Mouse (Mus musculus) cerebellum, adult (tissue): ENCODE data around the gene Ghdc.

Experiments
- ATAC-seq: cut with Nextera tagmentation; 2 replicates; pipeline ENCODE4 v1.9.2; 2017; ENCODE audit warnings: mild to moderate bottlenecking, moderate library complexity, mixed read lengths; ENCODE audit not compliant: insufficient number of reproducible peaks, low FRiP score, low TSS enrichment

The Ghdc gene

DNA sequence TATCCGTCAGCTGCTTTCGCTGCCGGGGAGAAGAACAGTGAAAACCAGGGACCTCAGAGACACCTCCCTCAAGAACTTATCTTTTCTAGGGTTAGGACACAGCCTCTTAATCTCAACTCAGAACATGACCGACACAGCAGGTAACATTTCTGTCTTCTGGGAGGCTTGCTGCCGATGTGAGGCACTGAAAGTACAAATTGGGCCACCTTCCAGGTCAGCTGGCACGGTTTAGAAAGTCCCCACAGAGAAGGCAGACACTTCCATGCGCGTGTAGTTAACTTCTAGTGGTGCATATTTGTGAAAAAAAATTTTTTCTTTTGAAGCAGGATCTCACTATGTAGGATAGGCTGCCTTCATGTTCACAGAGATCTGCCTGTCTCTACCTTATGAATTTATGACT, 13.5 kb upstream of the Ghdc start:
- no peak for ATAC-seq

DNA sequence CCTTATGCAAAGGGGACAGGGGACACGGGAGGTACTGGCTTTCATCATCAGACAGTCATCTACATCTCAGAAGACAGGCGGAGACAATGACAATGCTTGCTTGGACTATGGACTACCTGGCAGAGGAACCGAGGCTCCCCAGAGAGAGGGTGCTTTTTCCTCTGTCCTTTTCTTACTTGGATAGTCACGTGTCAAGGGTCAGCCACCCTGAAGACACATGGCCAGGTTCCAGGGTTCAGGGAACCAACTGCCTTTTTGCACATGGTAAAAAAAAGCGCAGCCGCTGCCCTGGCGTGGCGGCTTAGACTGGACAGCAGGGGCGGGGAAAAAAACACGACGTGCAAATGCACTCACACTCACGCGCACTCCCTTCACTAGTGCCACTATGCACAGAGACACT, 11.8 kb upstream of the Ghdc start:
- ATAC-seq = no peak

DNA sequence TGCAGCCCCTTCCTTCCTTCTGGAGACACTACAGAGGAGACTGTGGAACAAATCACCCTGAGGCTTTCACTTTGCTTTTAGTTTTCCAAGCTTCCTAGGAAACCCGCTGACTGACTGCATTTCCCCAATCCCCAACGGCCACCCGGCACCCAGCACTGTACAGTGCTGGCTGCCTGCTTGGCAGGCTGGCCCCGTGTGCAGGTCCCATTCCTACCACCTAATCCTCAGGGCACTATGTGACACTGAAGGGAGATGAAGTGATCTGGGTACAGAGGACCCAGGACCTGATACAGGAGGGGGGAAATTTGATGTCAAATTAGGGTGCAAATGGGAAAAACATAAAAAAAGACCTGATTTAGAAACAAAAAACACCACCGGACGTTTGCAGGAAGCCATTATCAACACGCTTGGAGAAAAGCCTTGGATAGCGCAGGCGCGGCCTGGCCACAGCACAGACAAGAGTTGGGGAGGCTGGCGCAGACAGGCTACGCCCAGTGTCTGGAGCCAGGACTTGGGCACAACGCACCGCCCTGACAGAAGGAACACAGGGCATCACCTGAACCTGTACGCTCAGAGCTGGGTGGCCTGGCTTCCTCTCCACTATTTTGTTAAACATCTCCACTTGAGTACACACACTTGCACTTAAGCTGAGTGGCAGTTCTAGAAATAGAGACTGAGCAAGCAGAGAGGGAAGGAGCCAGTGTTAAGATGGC, 11.2 kb upstream of the Ghdc start:
- no peak for ATAC-seq

DNA sequence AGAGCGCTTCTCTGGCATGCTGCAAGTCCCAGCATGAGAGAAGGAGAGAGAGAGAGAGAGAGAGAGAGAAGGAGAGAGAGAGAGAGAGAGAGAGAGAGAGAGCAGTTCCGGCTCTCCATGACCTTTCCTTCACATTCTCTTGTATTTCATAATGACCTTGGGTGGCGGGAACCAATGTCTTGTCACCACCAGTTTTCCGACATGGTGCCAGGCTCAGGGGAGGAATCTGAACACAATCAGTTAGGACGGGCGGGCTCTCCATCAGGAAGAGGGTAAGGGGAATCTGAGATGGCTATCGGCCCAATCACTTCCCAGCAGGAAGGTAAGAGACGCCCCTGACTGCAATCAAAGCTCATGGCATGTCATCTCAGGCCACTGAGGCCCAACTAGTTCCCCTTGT, 9.5 kb upstream of the Ghdc start:
- no peak for ATAC-seq

DNA sequence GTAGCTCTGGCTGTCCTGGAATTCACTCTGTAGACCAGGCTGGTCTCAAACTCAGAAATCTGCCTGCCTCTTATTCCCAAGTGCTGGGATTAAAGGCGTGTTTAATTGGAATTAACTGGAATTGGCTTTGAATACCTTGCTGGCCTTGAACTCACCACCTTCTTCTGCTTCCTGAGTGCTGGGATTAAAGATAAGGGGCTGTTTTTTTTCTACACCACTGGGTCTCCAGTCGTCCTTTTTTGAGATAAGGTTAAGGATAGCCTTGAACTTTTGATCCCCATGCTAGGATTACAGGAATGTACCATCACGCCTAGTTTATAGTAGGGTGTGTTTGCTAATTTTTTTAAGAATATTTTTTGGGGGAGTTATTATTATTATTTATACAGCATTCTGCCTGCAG, 7.3 kb upstream of the Ghdc start:
- no peak for ATAC-seq

DNA sequence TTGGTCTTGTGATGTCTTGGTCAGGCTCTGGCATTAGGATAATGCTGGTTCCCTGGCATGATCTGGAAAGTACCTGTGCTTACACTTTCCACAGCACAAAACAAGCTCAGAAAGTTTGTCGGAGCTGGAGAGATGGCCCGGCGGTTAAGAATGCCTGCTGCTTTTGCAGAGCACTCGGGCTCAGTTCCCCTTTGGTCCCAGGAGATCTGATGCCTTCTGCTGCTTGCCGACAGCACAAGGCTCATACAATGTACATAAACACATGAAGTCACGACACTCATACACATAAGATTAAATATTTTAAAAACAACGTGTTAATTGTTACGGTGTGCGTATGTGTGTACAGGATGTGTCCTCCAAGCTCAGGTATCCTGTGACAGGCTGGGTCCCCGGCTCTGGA, 5.2 kb upstream of the Ghdc start:
- ATAC-seq = no peak

DNA sequence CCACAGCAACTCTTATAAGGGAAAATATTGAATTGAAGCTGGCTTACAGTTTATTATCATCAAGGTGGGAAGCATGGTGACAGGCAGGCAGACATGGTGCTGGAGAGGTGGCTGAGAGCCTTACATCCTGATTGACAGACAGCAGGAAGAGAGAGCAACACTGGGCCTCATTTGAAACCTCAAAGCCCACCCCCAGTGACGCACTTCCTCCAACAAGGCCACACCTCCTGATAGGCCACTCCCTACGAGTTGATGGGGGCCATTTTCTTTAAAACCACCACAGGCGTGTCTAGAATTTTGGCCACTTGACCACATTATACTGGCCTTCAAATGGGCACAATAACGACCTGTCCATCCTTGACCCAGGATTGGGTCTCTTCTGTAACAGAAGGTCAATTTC, 3.5 kb upstream of the Ghdc start:
- ATAC-seq = no peak

DNA sequence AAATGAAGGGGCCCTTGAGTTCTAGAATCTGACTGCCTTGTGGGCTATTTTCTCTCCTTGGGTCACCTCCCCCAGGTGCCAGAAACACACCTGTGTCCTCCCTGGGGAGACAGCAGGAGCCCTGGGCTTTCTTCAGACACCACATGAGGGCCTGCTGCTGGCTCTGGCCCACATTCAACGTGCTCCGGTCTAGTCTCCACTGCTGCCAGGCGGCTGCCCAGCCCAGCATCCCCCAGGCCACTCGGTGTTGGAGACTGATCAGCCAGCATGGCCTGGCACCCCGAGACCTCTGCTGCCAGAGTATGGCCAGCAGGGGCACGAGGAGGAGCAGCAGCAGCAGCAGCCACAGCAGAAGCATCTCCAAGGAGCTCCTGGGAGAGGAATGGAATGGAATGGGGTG, 777 bp downstream of the Ghdc start:
- ATAC-seq = no peak

DNA sequence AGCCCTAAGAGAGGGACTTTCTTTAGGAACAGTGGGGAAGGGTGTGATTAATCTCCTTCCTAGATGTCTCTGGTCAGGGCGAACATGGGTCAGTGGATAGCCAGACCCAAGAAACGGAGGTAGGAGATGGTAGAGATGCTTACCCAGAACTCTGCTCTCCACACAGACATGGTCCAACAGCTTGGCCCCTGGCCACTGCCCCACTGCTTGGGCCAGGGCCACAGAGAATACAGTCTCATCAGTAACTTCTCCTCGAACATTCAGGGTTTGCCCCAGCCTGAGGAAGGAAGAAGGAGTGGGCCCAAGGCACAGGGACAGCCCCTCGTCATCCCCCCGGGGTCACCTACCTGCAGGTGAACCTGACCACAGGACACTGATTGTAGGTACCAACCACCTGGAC, 2.9 kb downstream of the Ghdc start:
- no peak for ATAC-seq

DNA sequence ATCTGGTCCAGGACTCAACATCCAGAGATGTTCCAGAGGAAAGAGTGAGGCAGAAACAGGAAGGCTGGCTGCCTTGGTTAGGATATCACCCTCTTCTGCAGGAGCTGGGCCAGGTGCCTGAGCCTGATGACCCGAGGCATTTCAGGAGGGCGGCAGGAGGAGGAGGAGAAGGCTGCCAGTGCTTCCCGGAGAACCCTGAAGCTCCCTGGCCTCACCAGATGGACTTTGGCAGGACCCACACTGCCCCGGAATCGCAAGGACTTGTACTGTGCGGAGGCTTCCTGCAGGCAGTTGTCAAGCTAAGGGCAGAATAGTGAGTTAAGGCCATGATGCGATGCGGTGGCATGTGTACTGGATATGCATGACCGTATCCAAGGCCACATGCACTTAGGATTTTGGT, 4.0 kb downstream of the Ghdc start:
- no peak for ATAC-seq

DNA sequence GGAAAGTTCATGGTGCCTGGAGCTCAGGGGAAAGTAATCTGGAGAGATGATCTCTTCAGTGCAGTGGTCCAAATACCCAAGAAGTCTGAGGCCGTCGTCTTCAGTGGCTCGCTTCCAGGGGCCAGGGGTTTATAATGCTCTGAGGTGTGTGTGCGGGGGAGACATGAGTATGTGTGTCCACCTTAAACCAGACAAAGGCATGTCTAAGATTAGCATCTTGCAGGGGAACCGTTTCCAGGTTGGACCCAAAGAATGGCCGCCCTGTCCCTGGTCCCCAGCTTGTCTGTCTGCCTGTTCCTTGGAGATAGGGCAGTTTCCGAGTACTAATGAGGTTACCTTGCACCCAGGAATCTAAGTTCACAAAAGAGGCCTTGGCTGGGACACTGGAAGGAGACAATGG, 7.9 kb downstream of the Ghdc start, which contains the start of gene Hcrt:
TSS of gene Hcrt (minus strand) at position 101 of the 400 bp plus-strand sequence.
- ATAC-seq = no peak

DNA sequence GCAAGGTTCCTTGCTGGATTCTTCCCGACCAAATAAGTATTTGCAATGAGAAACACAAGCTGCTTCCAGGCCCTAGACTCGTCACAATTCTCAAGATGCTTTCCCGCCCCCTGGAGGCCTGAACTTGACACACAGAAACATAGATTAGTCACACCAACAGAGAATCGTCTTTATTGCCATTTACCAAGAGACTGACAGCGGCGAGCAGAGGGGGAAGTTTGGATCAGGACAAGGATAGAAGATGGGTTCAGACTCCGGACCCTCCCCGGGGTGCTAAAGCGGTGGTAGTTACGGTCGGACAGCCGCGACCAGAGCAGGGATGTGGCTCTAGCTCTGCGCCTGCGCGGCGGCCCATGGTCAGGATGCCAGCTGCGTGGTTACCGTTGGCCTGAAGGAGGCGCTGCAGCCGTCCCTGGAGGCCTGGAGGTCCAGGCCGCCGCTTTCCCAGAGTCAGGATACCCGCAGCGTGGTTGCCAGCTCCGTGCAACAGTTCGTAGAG, 9.2 kb downstream of the Ghdc start:
- peak; percentile 85; the same call in 1 of the 2 replicates for ATAC-seq

DNA sequence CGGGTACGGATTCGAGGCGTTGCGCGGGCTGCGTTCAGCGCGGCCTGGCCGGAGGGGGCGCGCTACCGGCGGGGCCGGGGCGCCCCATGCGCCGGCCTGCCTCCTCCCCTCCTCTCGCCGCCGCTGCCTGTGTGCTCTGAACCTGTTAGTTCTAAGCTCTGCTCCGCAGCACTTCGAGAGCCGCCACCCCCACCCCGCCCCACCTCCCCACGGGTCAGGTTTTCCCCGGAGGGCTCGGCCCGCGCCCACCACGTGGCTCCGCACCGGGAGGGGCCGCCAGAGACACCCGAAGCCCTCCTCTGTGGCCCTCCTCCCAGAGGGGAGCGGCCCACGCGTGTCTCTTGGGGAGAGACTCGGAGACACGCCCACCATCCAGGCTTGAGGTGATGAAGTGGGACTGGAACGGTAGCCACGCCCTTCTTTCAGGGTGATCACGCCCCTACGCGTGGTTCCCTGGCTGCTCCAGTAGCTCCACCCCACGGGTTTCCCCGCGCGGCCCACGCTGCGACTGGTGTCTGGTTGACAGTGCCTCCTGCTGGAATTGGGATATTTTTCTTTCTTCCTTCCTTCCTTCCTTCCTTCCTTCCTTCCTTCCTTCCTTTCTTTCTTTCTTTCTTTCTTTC, 11.0 kb downstream of the Ghdc start, which contains the start of gene Kcnh4:
TSS of gene Kcnh4 (minus strand) at position 332 of the 623 bp plus-strand sequence.
- ATAC-seq = no peak

DNA sequence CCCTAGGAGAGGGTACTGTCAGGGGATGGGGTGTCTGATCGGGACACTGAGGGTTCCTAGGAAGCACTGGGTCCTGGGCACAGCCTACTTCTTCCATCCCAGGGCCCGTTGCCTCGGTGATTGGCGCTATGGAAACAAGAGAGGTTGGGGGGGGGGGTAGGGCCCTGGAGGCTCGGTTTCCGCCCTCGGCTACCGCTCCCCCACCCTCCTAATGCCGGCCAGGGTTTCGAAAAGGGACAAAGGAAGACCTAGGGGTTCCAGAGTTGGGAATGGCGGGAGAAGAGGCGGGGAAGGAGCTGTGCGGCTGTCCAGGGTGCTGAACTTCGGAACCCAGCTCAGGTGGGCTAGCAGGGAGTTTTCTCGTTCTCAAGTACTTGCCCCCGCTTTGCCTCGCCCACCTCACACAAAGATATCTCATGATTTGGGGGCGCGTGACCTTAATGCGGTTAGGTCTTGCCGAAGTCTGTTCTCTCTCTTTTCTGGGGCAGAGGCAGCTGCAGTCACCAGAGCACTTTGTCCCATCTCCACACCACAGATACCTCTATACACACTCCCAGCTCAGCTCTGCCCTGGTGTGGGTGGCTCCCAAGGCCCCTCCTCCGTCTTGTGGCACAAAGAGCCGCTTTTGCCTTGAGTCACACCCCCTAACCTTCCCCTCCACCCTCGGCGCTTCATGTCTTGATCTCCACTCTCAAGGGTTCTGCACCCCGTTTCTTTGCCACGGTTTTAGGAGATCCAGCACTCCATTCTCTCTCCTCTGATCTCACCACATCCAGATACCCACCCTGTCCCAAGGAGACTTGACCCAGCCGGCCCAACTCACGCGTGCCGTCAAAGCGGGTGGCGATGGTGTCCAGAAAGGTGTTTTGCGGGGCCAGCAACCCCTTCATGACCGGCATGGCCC, 11.8 kb downstream of the Ghdc start:
- no peak for ATAC-seq

DNA sequence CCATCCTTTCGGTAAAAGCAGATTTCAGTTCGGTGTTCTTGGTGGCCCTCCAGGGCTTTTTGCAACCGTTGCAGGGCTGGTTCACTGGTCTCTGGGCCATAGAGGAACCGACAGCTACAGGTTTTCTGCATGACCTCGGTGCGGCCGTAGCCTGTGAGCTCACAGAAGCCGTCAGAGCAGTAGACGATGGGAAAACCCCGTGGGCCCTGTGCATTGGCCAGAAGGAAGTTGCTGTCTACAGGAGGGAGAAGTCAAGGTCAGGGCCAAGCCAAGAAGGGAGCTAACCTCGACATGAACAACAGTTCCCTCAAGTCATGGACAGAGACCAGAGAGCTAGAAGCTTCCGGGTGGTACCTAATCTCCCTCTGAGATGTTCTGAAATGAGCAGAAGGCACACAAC, 13.2 kb downstream of the Ghdc start:
- ATAC-seq = no peak

DNA sequence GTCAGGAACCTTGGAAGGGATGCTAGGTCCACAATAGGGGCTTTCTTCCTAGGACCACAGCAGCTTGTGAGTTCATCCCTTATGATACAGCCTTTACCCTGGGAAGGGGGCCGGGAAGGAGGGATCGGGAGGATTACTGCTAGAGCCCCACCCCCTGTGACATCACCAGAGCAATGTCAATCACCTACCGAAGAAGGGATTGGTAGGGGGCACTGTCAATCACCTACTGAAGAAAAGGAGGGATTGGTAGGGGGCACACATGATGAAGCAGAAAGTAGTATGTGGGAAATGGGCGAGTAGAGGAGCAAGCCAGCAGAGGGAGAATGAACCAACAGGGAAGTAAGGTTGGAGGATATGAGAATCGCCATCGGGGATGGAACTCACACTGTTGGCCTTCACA, 14.3 kb downstream of the Ghdc start:
- no peak for ATAC-seq

DNA sequence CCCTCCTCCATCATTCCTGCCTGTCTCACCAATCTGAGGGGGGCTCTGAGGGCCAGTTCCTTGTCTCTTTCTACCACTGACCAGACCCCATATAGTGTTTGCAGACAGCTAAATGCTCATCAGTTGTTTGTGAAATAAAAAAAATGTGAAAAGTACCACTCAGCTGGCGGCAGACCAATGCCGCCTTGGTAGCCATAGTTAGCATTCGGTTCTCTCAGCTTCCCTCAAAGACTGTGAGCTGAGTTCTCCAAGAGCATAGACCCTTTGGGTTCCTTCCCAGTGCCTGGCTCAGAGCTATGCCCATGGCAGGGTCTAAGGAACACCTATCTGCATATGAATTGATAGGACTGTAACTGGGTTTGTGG, 16.1 kb downstream of the Ghdc start:
- no peak for ATAC-seq

DNA sequence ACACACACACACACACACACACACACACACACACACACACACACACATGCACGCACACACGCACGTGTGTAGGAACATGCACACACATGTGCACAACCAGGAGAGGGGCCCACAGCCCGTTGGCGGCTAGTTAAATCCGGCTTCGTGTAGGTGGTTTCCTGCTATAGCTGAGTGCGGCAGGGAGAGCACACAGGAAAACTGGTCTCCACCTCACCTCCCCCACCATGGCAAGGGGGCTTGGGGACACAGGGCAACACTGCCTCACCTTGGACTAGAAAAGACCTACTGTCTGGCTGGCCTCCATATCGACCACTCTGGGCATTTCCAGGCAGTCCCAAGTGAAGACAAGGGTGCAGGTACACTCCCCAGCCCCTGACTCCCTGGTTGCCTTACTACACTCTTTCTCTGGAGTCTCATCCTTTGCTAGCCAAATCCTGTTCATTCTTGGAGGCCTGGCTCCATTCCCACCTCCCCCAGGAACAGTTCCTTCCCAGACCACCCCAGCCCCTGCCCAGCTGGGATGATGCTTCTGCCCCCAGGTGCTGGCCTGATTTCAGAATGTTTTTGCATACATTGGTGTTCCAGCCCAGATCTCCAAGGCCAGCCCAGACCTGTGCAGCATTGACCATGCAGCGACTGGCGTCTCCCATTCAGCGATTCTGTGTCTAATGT, 16.6 kb downstream of the Ghdc start:
- no peak for ATAC-seq

DNA sequence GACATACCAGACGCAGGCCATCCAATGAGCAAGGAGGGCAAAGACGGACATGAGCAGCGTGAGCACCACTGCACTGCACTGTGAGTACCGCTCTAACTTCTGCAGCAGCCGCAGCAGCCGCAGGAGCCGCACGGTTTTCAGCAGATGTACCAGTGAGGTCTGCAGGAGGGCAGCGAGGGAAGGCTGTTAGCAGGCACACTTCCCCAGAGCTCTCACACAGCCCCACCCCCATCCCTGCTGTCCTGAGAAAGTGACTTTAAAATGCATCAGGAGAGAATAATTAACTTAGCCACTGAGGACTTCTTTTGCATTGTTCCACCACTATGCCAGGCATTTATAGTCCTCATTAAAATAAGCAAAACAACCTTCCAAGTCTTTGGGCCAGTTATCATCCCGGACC, 18.5 kb downstream of the Ghdc start:
- ATAC-seq = no peak

DNA sequence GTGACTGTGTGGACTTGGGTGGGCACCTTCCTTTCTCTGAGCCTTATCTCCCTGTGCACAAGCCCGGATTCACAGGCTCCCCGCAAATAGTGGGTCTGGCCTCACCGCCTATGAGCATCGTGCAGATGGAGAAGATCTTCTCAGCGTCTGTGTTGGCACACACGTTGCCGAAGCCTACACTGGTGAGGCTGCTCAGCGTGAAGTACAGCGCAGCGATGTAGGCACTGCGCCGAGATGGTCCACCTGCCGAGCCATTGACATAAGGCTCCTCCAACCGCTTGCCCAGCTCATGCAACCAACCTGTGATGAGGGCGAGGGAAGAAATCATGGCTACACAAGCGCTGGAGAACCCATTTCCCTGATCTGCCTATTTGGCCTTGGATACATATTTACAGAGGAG, 20.6 kb downstream of the Ghdc start:
- ATAC-seq = no peak

DNA sequence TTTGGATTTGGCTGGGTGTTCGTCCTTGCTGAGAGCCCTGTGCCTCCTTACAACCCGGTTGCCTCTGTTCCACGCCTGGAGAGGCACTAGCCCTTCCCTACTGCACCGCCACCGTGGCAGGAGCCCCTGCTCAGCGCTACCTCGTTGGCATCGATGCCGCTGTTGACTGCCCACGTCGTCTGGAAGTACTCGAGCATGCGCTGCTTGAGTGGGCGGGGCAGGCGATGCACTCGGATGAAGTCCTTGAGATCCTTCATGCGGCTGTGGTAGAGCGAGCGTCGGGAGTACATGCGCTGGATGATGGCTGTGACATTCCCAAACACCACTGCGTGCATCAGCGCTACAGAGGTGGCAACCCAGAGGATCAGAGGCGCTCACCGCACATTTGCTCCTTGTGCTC, 21.3 kb downstream of the Ghdc start:
- no peak for ATAC-seq
